Mouse (Mus musculus) regulatory T cell (primary cell): ENCODE results near the gene Gpr68.

Experiments
- in situ Hi-C: fragments of 300-600 bp; cut with MboI, MseI; formaldehyde crosslinking; loops from one replicate; pipeline ENCODE4 v1.15.1; 2025; ENCODE audit warnings: high pct_unique_total_duplicates

Gpr68 gene

GRCm38 (mm10) chr12:100907598-100908297, at the start of gene Gpr68:
Gene Gpr68 (minus strand): TSS chr12:100908198.
- in situ Hi-C loops, result no loop called here

GRCm38 (mm10) chr12:100957257-100957656, 49.3 kb upstream of the Gpr68 start:
- in situ Hi-C loops, result loop anchor here (5.0 kb wide), 1 partner anchor 75 kb away; no protein-coding TSS in a partner anchor

- in situ Hi-C loops, result loop anchor here (5.0 kb wide), 1 partner anchor 75 kb away; no protein-coding TSS in a partner anchor
These were observed 48.8 kb upstream of the Gpr68 start for GRCm38 (mm10) chr12:100956825-100957224.

- in situ Hi-C loops, result loop anchor here (5.0 kb wide), 1 partner anchor 76 kb away; no protein-coding TSS in a partner anchor
These were observed 48.0 kb upstream of the Gpr68 start for GRCm38 (mm10) chr12:100956028-100956427.

GRCm38 (mm10) chr12:100953926-100954325, 45.9 kb upstream of the Gpr68 start:
- in situ Hi-C loops, result no loop called here

- in situ Hi-C loops, result no loop called here
These were observed 44.4 kb upstream of the Gpr68 start for GRCm38 (mm10) chr12:100952193-100952931.

GRCm38 (mm10) chr12:100949146-100949545, 41.1 kb upstream of the Gpr68 start:
- in situ Hi-C loops, result no loop called here

GRCm38 (mm10) chr12:100948021-100948420, 40.0 kb upstream of the Gpr68 start:
- in situ Hi-C loops, result no loop called here

- in situ Hi-C loops, result no loop called here
These were observed 38.0 kb upstream of the Gpr68 start for GRCm38 (mm10) chr12:100945948-100946347.

- in situ Hi-C loops, result no loop called here
These were observed 37.5 kb upstream of the Gpr68 start for GRCm38 (mm10) chr12:100945501-100945900.

- in situ Hi-C loops, result no loop called here
These were observed 36.9 kb upstream of the Gpr68 start for GRCm38 (mm10) chr12:100944921-100945336.

- in situ Hi-C loops, result no loop called here
These were observed 35.1 kb upstream of the Gpr68 start for GRCm38 (mm10) chr12:100943146-100943545.

GRCm38 (mm10) chr12:100941361-100941760, 33.4 kb upstream of the Gpr68 start:
- in situ Hi-C loops, result no loop called here

GRCm38 (mm10) chr12:100937441-100938360, 29.7 kb upstream of the Gpr68 start:
- in situ Hi-C loops, result loop anchor here (10.0 kb wide), 1 partner anchor 333 kb away; no protein-coding TSS in a partner anchor

- in situ Hi-C loops, result loop anchor here (10.0 kb wide), 1 partner anchor 332 kb away; no protein-coding TSS in a partner anchor
These were observed 28.7 kb upstream of the Gpr68 start for GRCm38 (mm10) chr12:100936737-100937136.

- in situ Hi-C loops, result loop anchor here (10.0 kb wide), 1 partner anchor 331 kb away; no protein-coding TSS in a partner anchor
These were observed 28.1 kb upstream of the Gpr68 start for GRCm38 (mm10) chr12:100936116-100936515.

- in situ Hi-C loops, result loop anchor here (10.0 kb wide), 1 partner anchor 330 kb away; no protein-coding TSS in a partner anchor
These were observed 26.8 kb upstream of the Gpr68 start for GRCm38 (mm10) chr12:100934796-100935195.

- in situ Hi-C loops, result loop anchor here (10.0 kb wide), 1 partner anchor 327 kb away; no protein-coding TSS in a partner anchor
These were observed 23.7 kb upstream of the Gpr68 start for GRCm38 (mm10) chr12:100931653-100932052.

GRCm38 (mm10) chr12:100928286-100928685, 20.3 kb upstream of the Gpr68 start:
- in situ Hi-C loops, result no loop called here

GRCm38 (mm10) chr12:100925644-100926619, 17.9 kb upstream of the Gpr68 start:
- in situ Hi-C loops, result no loop called here
